Mouse (Mus musculus) embryonic facial prominence, embryonic 12.5 days (tissue): ENCODE results near the gene Tulp4. TPM values are rescaled to one million over a fixed set of nuclear protein-coding genes. Genes with fewer than 3 reads are reported as not detected.

Source experiments
- ATAC-seq: fragments of 200-750 bp; cut with Nextera tagmentation; 2 replicates; pipeline ENCODE4 v1.8.0; 2017; ENCODE audit not compliant: insufficient number of reproducible peaks, insufficient read depth, low FRiP score, low TSS enrichment
- H3K27ac ChIP-seq: fragments of 300-500 bp; sonication (generic); 2 replicates; pipeline ENCODE4 v1.5.1; 2016; ENCODE audit warnings: mild to moderate bottlenecking
- H3K27me3 ChIP-seq: fragments of 300-500 bp; sonication (generic); 2 replicates; pipeline ENCODE4 v1.6.1; 2016; ENCODE audit warnings: mild to moderate bottlenecking, moderate library complexity
- H3K36me3 ChIP-seq: fragments of 300-500 bp; sonication (generic); 2 replicates; pipeline ENCODE4 v1.6.1; 2016; ENCODE audit warnings: mild to moderate bottlenecking
- H3K4me1 ChIP-seq: fragments of 300-500 bp; sonication (generic); 2 replicates; pipeline ENCODE4 v1.6.1; 2016
- H3K4me2 ChIP-seq: fragments of 300-500 bp; sonication (generic); replicated peaks from 2 replicates; pipeline ENCODE4 v1.6.1; 2016; ENCODE audit warnings: mild to moderate bottlenecking, moderate library complexity
- H3K4me3 ChIP-seq: fragments of 300-500 bp; sonication (generic); 2 replicates; pipeline ENCODE4 v1.5.1; 2016; ENCODE audit warnings: mild to moderate bottlenecking
- H3K9ac ChIP-seq: fragments of 300-500 bp; sonication (generic); 2 replicates; pipeline ENCODE4 v1.6.1; 2016; ENCODE audit warnings: mild to moderate bottlenecking, moderate library complexity
- H3K9me3 ChIP-seq: fragments of 300-500 bp; sonication (generic); 2 replicates; pipeline ENCODE4 v1.6.1; 2016; ENCODE audit warnings: mild to moderate bottlenecking, moderate library complexity
- WGBS: fragments of 180-500 bp; shearing (Covaris S2); methylation state at CpG from one replicate; pipeline ENCODE4 v1.1.7; 2016; 5-methylcytosine and 5-hydroxymethylcytosine counted together
- polyA plus RNA-seq: library from polyadenylated mRNA; unstranded; fragments of >200 nt; fragmentation: Nextera tagmentation; extraction: Ambion mirVana; gene quantifications from 2 replicates; pipeline ENCODE4 v1.2.1, GENCODE M21; 2016

The Tulp4 gene
- polyA plus RNA-seq, 1 experiment from 2014 or later: 103 TPM

GRCm38 (mm10) chr17:6125441-6125840 is 19.2 kb downstream of the Tulp4 start:
- 94% methylated on average over 3 of the region's 3 CpGs for WGBS
- Histone ChIP-seq H3K9me3 (no peaks in the 10 kb centered on the region), H3K27me3 (no peaks in the 10 kb centered on the region), H3K36me3 (peaks cover 30% of the 10 kb centered on the region), H3K4me2 (no peak overlapping the region), H3K9ac (no peak overlapping the region), H3K27ac (no peak overlapping the region), H3K4me3 (no peak overlapping the region), H3K4me1 (no peaks in the 10 kb centered on the region)
- no peak for ATAC-seq

- 31% methylated on average over 3 of the region's 3 CpGs for WGBS
- Histone ChIP-seq H3K4me1 (no peaks in the 10 kb centered on the region), H3K27me3 (no peaks in the 10 kb centered on the region), H3K9ac (no peak overlapping the region), H3K9me3 (no peaks in the 10 kb centered on the region), H3K4me2 (no peak overlapping the region), H3K4me3 (no peak overlapping the region), H3K36me3 (peaks cover 21% of the 10 kb centered on the region), H3K27ac (no peak overlapping the region)
- ATAC-seq: no peak
Measured at GRCm38 (mm10) chr17:6128039-6128438, 21.8 kb downstream of the Tulp4 start.

- peaks cover 16% of the 10 kb centered on the region; the same call in 1 of the 2 replicates for H3K36me3 ChIP-seq
- no peak overlapping the region for H3K9ac ChIP-seq
- WGBS: 88% methylated on average over 4 of the region's 4 CpGs
- no peak overlapping the region for H3K27ac ChIP-seq
- H3K4me3 ChIP-seq: no peak overlapping the region
- H3K4me2 ChIP-seq: no peak overlapping the region
- ATAC-seq: no peak
- H3K9me3 ChIP-seq: no peaks in the 10 kb centered on the region
- H3K4me1 ChIP-seq: no peaks in the 10 kb centered on the region
- no peaks in the 10 kb centered on the region for H3K27me3 ChIP-seq
Measured at GRCm38 (mm10) chr17:6129361-6129760, 23.1 kb downstream of the Tulp4 start.

GRCm38 (mm10) chr17:6131083-6131482 is 24.8 kb downstream of the Tulp4 start:
- H3K9me3 ChIP-seq: no peaks in the 10 kb centered on the region
- H3K4me1 ChIP-seq: no peaks in the 10 kb centered on the region
- no peaks in the 10 kb centered on the region for H3K27me3 ChIP-seq
- 0 out of 2 replicates have a peak, but pooled peaks cover 3% of the 10 kb centered on the region for H3K36me3 ChIP-seq
- H3K4me3 ChIP-seq: no peak overlapping the region
- H3K9ac ChIP-seq: no peak overlapping the region
- H3K27ac ChIP-seq: no peak overlapping the region
- no peak overlapping the region for H3K4me2 ChIP-seq
- WGBS: 93% methylated on average over 3 of the region's 3 CpGs
- ATAC-seq: no peak

GRCm38 (mm10) chr17:6140875-6141274 is 34.6 kb downstream of the Tulp4 start:
- Histone ChIP-seq H3K4me2 (no peak overlapping the region), H3K27ac (no peak overlapping the region), H3K9me3 (no peaks in the 10 kb centered on the region), H3K27me3 (no peaks in the 10 kb centered on the region), H3K4me3 (no peak overlapping the region), H3K9ac (no peak overlapping the region), H3K4me1 (no peaks in the 10 kb centered on the region), H3K36me3 (peaks cover 21% of the 10 kb centered on the region)
- WGBS: 89% methylated on average over 3 of the region's 3 CpGs
- ATAC-seq: no peak

GRCm38 (mm10) chr17:6141344-6141743 is 35.1 kb downstream of the Tulp4 start:
- Histone ChIP-seq H3K36me3 (peaks cover 21% of the 10 kb centered on the region), H3K4me2 (no peak overlapping the region), H3K9me3 (no peaks in the 10 kb centered on the region), H3K27ac (no peak overlapping the region), H3K4me1 (no peaks in the 10 kb centered on the region), H3K4me3 (no peak overlapping the region), H3K27me3 (no peaks in the 10 kb centered on the region), H3K9ac (no peak overlapping the region)
- 92% methylated on average over 2 of the region's 2 CpGs for WGBS
- no peak for ATAC-seq

GRCm38 (mm10) chr17:6145244-6145643 is 39.0 kb downstream of the Tulp4 start:
- Histone ChIP-seq H3K9me3 (no peaks in the 10 kb centered on the region), H3K27me3 (no peaks in the 10 kb centered on the region), H3K9ac (no peak overlapping the region), H3K4me3 (no peak overlapping the region), H3K36me3 (0 out of 2 replicates have a peak, but pooled peaks cover 9% of the 10 kb centered on the region), H3K4me2 (no peak overlapping the region), H3K4me1 (no peaks in the 10 kb centered on the region), H3K27ac (no peak overlapping the region)
- no peak for ATAC-seq
- 93% methylated on average over 2 of the region's 2 CpGs for WGBS

- no peak for ATAC-seq
- 91% methylated on average over 4 of the region's 4 CpGs for WGBS
- H3K36me3 ChIP-seq: no peaks in the 10 kb centered on the region
Measured at GRCm38 (mm10) chr17:6152941-6153340, 46.7 kb downstream of the Tulp4 start.

GRCm38 (mm10) chr17:6153581-6153980 is 47.3 kb downstream of the Tulp4 start:
- Histone ChIP-seq H3K27me3 (no peaks in the 10 kb centered on the region), H3K4me1 (no peaks in the 10 kb centered on the region), H3K9me3 (no peaks in the 10 kb centered on the region), H3K9ac (no peak overlapping the region), H3K4me3 (no peak overlapping the region), H3K27ac (no peak overlapping the region), H3K36me3 (no peaks in the 10 kb centered on the region), H3K4me2 (no peak overlapping the region)
- 79% methylated on average over 4 of the region's 4 CpGs for WGBS
- no peak for ATAC-seq

More at GRCm38 (mm10) chr17:6152941-6153340, 46.7 kb downstream of the Tulp4 start:
- Histone ChIP-seq H3K9me3 (no peaks in the 10 kb centered on the region), H3K9ac (no peak overlapping the region), H3K27ac (no peak overlapping the region), H3K4me1 (no peaks in the 10 kb centered on the region), H3K27me3 (no peaks in the 10 kb centered on the region), H3K4me3 (no peak overlapping the region), H3K4me2 (no peak overlapping the region)

GRCm38 (mm10) chr17:6154366-6154765 is 48.1 kb downstream of the Tulp4 start:
- Histone ChIP-seq H3K4me2 (no peak overlapping the region), H3K36me3 (no peaks in the 10 kb centered on the region), H3K4me1 (no peaks in the 10 kb centered on the region), H3K27ac (no peak overlapping the region), H3K27me3 (no peaks in the 10 kb centered on the region), H3K9ac (no peak overlapping the region), H3K4me3 (no peak overlapping the region), H3K9me3 (no peaks in the 10 kb centered on the region)
- no peak for ATAC-seq
- WGBS: 78% methylated on average over 4 of the region's 4 CpGs

- Histone ChIP-seq H3K27ac (no peak overlapping the region), H3K36me3 (no peaks in the 10 kb centered on the region), H3K27me3 (no peaks in the 10 kb centered on the region), H3K9ac (no peak overlapping the region), H3K9me3 (no peaks in the 10 kb centered on the region), H3K4me3 (no peak overlapping the region), H3K4me2 (no peak overlapping the region), H3K4me1 (no peaks in the 10 kb centered on the region)
- 92% methylated on average over 6 of the region's 6 CpGs for WGBS
- no peak for ATAC-seq
Measured at GRCm38 (mm10) chr17:6160495-6160894, 54.3 kb downstream of the Tulp4 start.

GRCm38 (mm10) chr17:6161916-6162315 is 55.7 kb downstream of the Tulp4 start:
- Histone ChIP-seq H3K36me3 (no peaks in the 10 kb centered on the region), H3K4me2 (no peak overlapping the region), H3K4me3 (no peak overlapping the region), H3K4me1 (no peaks in the 10 kb centered on the region), H3K9ac (no peak overlapping the region), H3K27ac (no peak overlapping the region), H3K27me3 (no peaks in the 10 kb centered on the region), H3K9me3 (no peaks in the 10 kb centered on the region)
- no peak for ATAC-seq
- WGBS: 87% methylated on average over 9 of the region's 9 CpGs

- H3K9me3 ChIP-seq: no peaks in the 10 kb centered on the region
- no peak overlapping the region for H3K9ac ChIP-seq
- H3K4me3 ChIP-seq: no peak overlapping the region
- ATAC-seq: no peak
- no peaks in the 10 kb centered on the region for H3K4me1 ChIP-seq
- no peak overlapping the region for H3K4me2 ChIP-seq
- no peak overlapping the region for H3K27ac ChIP-seq
- no peaks in the 10 kb centered on the region for H3K27me3 ChIP-seq
- 84% methylated on average over 1 of the region's 1 CpGs for WGBS
- H3K36me3 ChIP-seq: no peaks in the 10 kb centered on the region
Measured at GRCm38 (mm10) chr17:6162761-6163160, 56.5 kb downstream of the Tulp4 start.
